Mouse (Mus musculus): ENCODE measurements at regions not wholly inside any gene's neighbourhood (a gene's known extent, or its start where the extent isn't known, plus 50 kb on each side); places are given as distances from the start of the nearest gene placed in this dataset.
"Not testable (repeated sequence)": the region's sequence is repeated elsewhere in the genome, so short reads cannot be mapped to it uniquely, and the experiment has no call there.

DNA sequence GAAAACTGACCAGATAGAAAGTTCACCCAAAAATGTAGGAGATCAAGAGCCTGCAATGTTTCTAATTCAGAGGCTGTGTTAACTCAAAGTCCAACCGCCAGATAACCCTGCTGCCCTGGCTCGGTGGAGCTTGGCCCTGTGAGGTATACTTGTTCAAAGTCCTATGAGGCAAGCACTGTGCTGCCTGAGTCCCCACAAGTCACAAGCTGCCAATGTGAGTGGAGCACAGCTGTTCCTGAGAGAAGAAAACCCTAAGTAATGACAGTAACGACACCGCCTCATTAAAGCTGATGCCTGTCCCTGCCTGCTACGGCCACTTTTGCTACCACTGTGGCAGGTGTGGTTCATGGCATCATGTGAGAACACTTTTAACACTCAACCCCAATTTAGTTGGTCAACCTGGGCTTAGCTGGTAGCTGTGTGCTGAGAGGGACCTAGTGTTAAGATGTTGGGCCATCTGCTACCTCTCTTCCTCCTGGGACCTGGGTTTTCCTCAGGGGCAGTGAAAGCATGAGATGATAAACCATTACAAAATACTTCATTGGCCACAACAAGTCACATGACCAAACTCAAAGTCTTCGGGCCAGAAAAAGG lies 178.2 kb upstream of the Afdn start:
- DNase-seq (ENCODE audit: low spot score in 2 of 2) = no peak

DNA sequence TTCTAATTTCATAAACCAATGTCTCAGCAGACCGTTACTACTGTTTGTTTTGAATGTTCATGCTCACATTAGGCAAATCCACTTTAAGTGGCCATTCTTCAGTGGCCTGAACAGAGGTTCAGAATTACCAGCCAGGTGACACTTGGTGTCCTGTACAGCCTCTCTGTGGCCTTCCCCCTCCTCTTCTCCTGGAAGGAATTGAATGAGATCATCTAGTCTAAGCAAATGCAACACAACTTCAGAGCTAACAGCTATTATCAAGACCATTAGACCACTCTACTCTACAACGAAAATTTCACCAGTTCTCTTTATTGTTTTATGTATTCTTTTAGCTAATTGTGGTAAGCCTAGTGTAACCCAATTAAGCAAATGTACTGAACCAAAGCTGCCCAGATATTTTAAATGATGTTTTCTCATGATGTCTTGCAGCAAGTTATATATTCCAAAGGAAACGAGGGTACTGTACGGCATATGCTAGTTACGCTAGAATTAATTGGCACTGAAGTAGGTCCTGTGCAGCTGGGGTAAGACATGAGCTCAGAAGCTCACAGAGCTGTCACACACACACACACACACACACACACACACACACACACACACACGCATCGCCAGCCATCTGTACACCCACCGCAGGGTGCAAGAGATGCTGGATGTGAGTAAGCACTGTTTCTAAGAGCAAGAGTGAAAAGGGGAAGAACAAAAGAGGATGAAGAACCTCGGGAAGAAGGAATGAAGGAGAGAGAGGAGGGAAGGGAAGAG lies 176.7 kb upstream of the Afdn start:
- no peak for DNase-seq (ENCODE audit: low spot score in 2 of 2)

GRCm38 (mm10) chr17:13584394-13584793 lies 175.9 kb upstream of the Afdn start:
- no peak for DNase-seq (ENCODE audit: low spot score in 2 of 2)

DNA sequence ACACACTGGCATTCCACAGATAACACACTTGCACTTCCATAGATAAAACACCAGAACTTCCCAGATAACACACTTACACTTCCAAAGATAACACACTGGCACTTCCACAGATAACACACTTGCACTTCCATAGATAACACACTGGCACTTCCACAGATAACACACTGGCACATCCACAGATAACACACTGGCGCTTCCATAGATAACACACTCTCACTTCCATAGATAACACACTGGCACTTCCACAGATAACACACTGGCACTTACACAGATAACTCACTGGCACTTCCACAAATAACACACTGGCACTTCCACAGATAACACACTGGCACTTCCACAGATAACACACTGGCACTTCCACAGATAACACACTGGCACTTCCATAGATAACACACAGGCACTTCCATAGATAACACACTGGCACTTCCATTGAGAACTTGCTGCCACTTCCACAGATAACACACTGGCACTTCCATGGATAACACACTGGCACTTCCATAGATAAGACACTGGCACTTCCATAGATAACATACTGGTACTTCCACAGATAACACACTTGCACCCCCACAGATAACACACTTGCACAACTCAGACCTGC lies 170.0 kb upstream of the Afdn start:
- DNase-seq (ENCODE audit: low spot score in 2 of 2) = not testable (repeated sequence)

All from layer of hippocampus, adult 18-20 months (tissue).